Mouse (Mus musculus) adrenal gland, postnatal 14 days (tissue): ENCODE results near the gene Rbm33. TPM values are rescaled to one million over a fixed set of nuclear protein-coding genes. Genes with fewer than 3 reads are reported as not detected.

Source experiments
- DNase-seq: peaks from one replicate; pipeline ENCODE4 v3.0.0; 2021; ENCODE audit warnings: mixed read lengths
- total RNA-seq: library from RNA; stranded (reverse); gene quantifications from 2 replicates; pipeline ENCODE4 v1.2.3, GENCODE M21; 2021

Gene Rbm33
- total RNA-seq, 1 experiment from 2014 or later: 44.0 TPM

GRCm38 (mm10) chr5:28324457-28324856, 7.5 kb downstream of the Rbm33 start:
- no peak for DNase-seq

- peak; percentile 31 for DNase-seq
These were observed 12.3 kb downstream of the Rbm33 start for GRCm38 (mm10) chr5:28329024-28329806.

GRCm38 (mm10) chr5:28333731-28334130, 16.8 kb downstream of the Rbm33 start:
- peak; percentile 54 for DNase-seq

- DNase-seq: no peak
These were observed 35.1 kb downstream of the Rbm33 start for GRCm38 (mm10) chr5:28351857-28352513.

GRCm38 (mm10) chr5:28355614-28356013, 38.7 kb downstream of the Rbm33 start:
- DNase-seq: no peak

GRCm38 (mm10) chr5:28360745-28361144, 43.8 kb downstream of the Rbm33 start:
- no peak for DNase-seq

- DNase-seq: no peak
These were observed 51.1 kb downstream of the Rbm33 start for GRCm38 (mm10) chr5:28368056-28368455.

GRCm38 (mm10) chr5:28370836-28371235, 53.9 kb downstream of the Rbm33 start:
- no peak for DNase-seq

- DNase-seq: no peak
These were observed 55.3 kb downstream of the Rbm33 start for GRCm38 (mm10) chr5:28372172-28372664.

- no peak for DNase-seq
These were observed 56.8 kb downstream of the Rbm33 start for GRCm38 (mm10) chr5:28373498-28374427.

- no peak for DNase-seq
These were observed 60.4 kb downstream of the Rbm33 start for GRCm38 (mm10) chr5:28377299-28377698.

- no peak for DNase-seq
These were observed 65.4 kb downstream of the Rbm33 start for GRCm38 (mm10) chr5:28382289-28382688.

- DNase-seq: no peak
These were observed 69.9 kb downstream of the Rbm33 start for GRCm38 (mm10) chr5:28386783-28387182.

GRCm38 (mm10) chr5:28387531-28388179, 70.7 kb downstream of the Rbm33 start:
- DNase-seq: no peak

- DNase-seq: peak; percentile 77
These were observed 71.3 kb downstream of the Rbm33 start for GRCm38 (mm10) chr5:28388184-28388583.

- no peak for DNase-seq
These were observed 73.3 kb downstream of the Rbm33 start for GRCm38 (mm10) chr5:28390189-28390588.

- no peak for DNase-seq
These were observed 80.4 kb downstream of the Rbm33 start for GRCm38 (mm10) chr5:28397344-28397743.

- no peak for DNase-seq
These were observed 81.8 kb downstream of the Rbm33 start for GRCm38 (mm10) chr5:28398736-28399135.

- no peak for DNase-seq
These were observed 82.7 kb downstream of the Rbm33 start for GRCm38 (mm10) chr5:28399451-28400115.

- no peak for DNase-seq
These were observed 85.8 kb downstream of the Rbm33 start for GRCm38 (mm10) chr5:28402756-28403155.

- DNase-seq: no peak
These were observed 89.7 kb downstream of the Rbm33 start for GRCm38 (mm10) chr5:28406662-28407061.
